Mouse (Mus musculus) limb, embryonic 12.5 days (tissue): ENCODE results near the gene Mllt1. TPM values are rescaled to one million over a fixed set of nuclear protein-coding genes. Genes with fewer than 3 reads are reported as not detected.
"Not testable (repeated sequence)": the region's sequence is repeated elsewhere in the genome, so short reads cannot be mapped to it uniquely, and the experiment has no call there.

Experiments
- ATAC-seq: fragments of 200-750 bp; cut with Nextera tagmentation; 2 replicates; pipeline ENCODE4 v1.8.0; 2017; ENCODE audit warnings: low read depth, moderate TSS enrichment; ENCODE audit not compliant: insufficient number of reproducible peaks, insufficient read depth, low FRiP score, low TSS enrichment
- H3K27ac ChIP-seq: fragments of 300-500 bp; sonication (generic); 2 replicates; pipeline ENCODE4 v1.5.1; 2016; ENCODE audit warnings: mild to moderate bottlenecking, moderate library complexity
- H3K27me3 ChIP-seq: fragments of 300-500 bp; sonication (generic); 2 replicates; pipeline ENCODE4 v1.6.1; 2016; ENCODE audit warnings: mild to moderate bottlenecking, moderate library complexity
- H3K36me3 ChIP-seq: fragments of 300-500 bp; sonication (generic); 2 replicates; pipeline ENCODE4 v1.6.1; 2016; ENCODE audit warnings: mild to moderate bottlenecking, moderate library complexity
- H3K4me1 ChIP-seq: fragments of 300-500 bp; sonication (generic); replicated peaks from 2 replicates; pipeline ENCODE4 v1.6.1; 2016
- H3K4me2 ChIP-seq: fragments of 300-500 bp; sonication (generic); 2 replicates; pipeline ENCODE4 v1.6.1; 2016; ENCODE audit warnings: mild to moderate bottlenecking, moderate library complexity
- H3K4me3 ChIP-seq: fragments of 300-500 bp; sonication (generic); replicated peaks from 2 replicates; pipeline ENCODE4 v1.5.1; 2016; ENCODE audit warnings: mild to moderate bottlenecking
- H3K9ac ChIP-seq: fragments of 300-500 bp; sonication (generic); replicated peaks from 2 replicates; pipeline ENCODE4 v1.6.1; 2016; ENCODE audit warnings: mild to moderate bottlenecking, moderate library complexity
- H3K9me3 ChIP-seq: fragments of 300-500 bp; sonication (generic); 2 replicates; pipeline ENCODE4 v1.6.1; 2016; ENCODE audit warnings: mild to moderate bottlenecking, moderate library complexity
- WGBS: fragments of 180-500 bp; shearing (Covaris S2); methylation state at CpG from one replicate; pipeline ENCODE4 v1.1.7; 2016; 5-methylcytosine and 5-hydroxymethylcytosine counted together
- polyA plus RNA-seq: library from polyadenylated mRNA; unstranded; fragments of >200 nt; fragmentation: Nextera tagmentation; extraction: Ambion mirVana; gene quantifications from 2 replicates; pipeline ENCODE4 v1.2.1, GENCODE M21; 2016

Mllt1 gene
- polyA plus RNA-seq, 1 experiment from 2014 or later = 93.0 TPM

GRCm38 (mm10) chr17:56934545-56935330, 477 bp downstream of the Mllt1 start:
- Histone ChIP-seq H3K9me3 (0 out of 2 replicates have a peak, but pooled peaks cover 2% of the 10 kb centered on the region), H3K9ac (peak overlapping the region; percentile 97), H3K4me3 (peak overlapping the region; percentile 94), H3K27me3 (no peaks in the 10 kb centered on the region), H3K36me3 (peaks cover 13% of the 10 kb centered on the region; the same call in 1 of the 2 replicates), H3K4me1 (peaks cover 26% of the 10 kb centered on the region), H3K27ac (peak overlapping the region; percentile 83), H3K4me2 (peak overlapping the region; percentile 91)
- under 1% methylated on average over 42 of the region's 45 CpGs for WGBS
- peak; percentile 58 for ATAC-seq

GRCm38 (mm10) chr17:56933395-56933794, 1.8 kb downstream of the Mllt1 start:
- H3K36me3 ChIP-seq = peaks cover 13% of the 10 kb centered on the region; the same call in 1 of the 2 replicates
- no peak overlapping the region for H3K27ac ChIP-seq
- peak overlapping the region; percentile 94; the same call in 1 of the 2 replicates for H3K4me3 ChIP-seq
- 86% methylated on average over 2 of the region's 2 CpGs for WGBS
- H3K4me2 ChIP-seq = peak overlapping the region; percentile 91
- peaks cover 26% of the 10 kb centered on the region for H3K4me1 ChIP-seq
- no peak for ATAC-seq
- H3K27me3 ChIP-seq = no peaks in the 10 kb centered on the region
- 0 out of 2 replicates have a peak, but pooled peaks cover 2% of the 10 kb centered on the region for H3K9me3 ChIP-seq
- H3K9ac ChIP-seq = peak overlapping the region; percentile 97; the same call in 1 of the 2 replicates

GRCm38 (mm10) chr17:56930026-56930425, 5.2 kb downstream of the Mllt1 start:
- 88% methylated on average over 8 of the region's 8 CpGs for WGBS
- ATAC-seq = no peak
- H3K4me1 ChIP-seq = peaks cover 26% of the 10 kb centered on the region
- H3K4me3 ChIP-seq = no peak overlapping the region
- H3K9me3 ChIP-seq = no peaks in the 10 kb centered on the region
- peaks cover 38% of the 10 kb centered on the region for H3K36me3 ChIP-seq
- no peaks in the 10 kb centered on the region for H3K27me3 ChIP-seq
- no peak overlapping the region for H3K4me2 ChIP-seq
- H3K27ac ChIP-seq = no peak overlapping the region
- H3K9ac ChIP-seq = no peak overlapping the region

- Histone ChIP-seq H3K9me3 (no peaks in the 10 kb centered on the region), H3K9ac (no peak overlapping the region), H3K27me3 (no peaks in the 10 kb centered on the region), H3K27ac (no peak overlapping the region), H3K4me3 (no peak overlapping the region), H3K4me1 (peaks cover 25% of the 10 kb centered on the region), H3K36me3 (peaks cover 43% of the 10 kb centered on the region), H3K4me2 (no peak overlapping the region)
- 79% methylated on average over 1 of the region's 1 CpGs for WGBS
- ATAC-seq = no peak
Measured at GRCm38 (mm10) chr17:56929530-56929929, 5.7 kb downstream of the Mllt1 start.

GRCm38 (mm10) chr17:56929101-56929500, 6.1 kb downstream of the Mllt1 start:
- Histone ChIP-seq H3K9ac (no peak overlapping the region), H3K27ac (no peak overlapping the region), H3K27me3 (no peaks in the 10 kb centered on the region), H3K4me2 (no peak overlapping the region), H3K36me3 (peaks cover 47% of the 10 kb centered on the region), H3K4me1 (peaks cover 21% of the 10 kb centered on the region), H3K4me3 (no peak overlapping the region), H3K9me3 (no peaks in the 10 kb centered on the region)
- ATAC-seq = no peak

GRCm38 (mm10) chr17:56925998-56926397, 9.2 kb downstream of the Mllt1 start:
- Histone ChIP-seq H3K9ac (no peak overlapping the region), H3K4me1 (0 out of 2 replicates have a peak, but pooled peaks cover 5% of the 10 kb centered on the region), H3K27ac (no peak overlapping the region), H3K9me3 (no peaks in the 10 kb centered on the region), H3K36me3 (peaks cover 63% of the 10 kb centered on the region), H3K27me3 (no peaks in the 10 kb centered on the region), H3K4me2 (no peak overlapping the region), H3K4me3 (no peak overlapping the region)
- no peak for ATAC-seq
- WGBS = 94% methylated on average over 2 of the region's 2 CpGs

- Histone ChIP-seq H3K27ac (no peak overlapping the region), H3K9ac (no peak overlapping the region), H3K4me3 (no peak overlapping the region), H3K4me2 (no peak overlapping the region), H3K27me3 (no peaks in the 10 kb centered on the region), H3K36me3 (peaks cover 96% of the 10 kb centered on the region), H3K9me3 (no peaks in the 10 kb centered on the region), H3K4me1 (no peaks in the 10 kb centered on the region)
- ATAC-seq = no peak
- 92% methylated on average over 3 of the region's 3 CpGs for WGBS
Measured at GRCm38 (mm10) chr17:56919725-56920124, 15.5 kb downstream of the Mllt1 start.

- Histone ChIP-seq H3K4me2 (no peak overlapping the region), H3K4me3 (no peak overlapping the region), H3K27me3 (no peaks in the 10 kb centered on the region), H3K4me1 (no peaks in the 10 kb centered on the region), H3K9me3 (no peaks in the 10 kb centered on the region), H3K27ac (no peak overlapping the region), H3K36me3 (peaks cover 98% of the 10 kb centered on the region), H3K9ac (no peak overlapping the region)
- WGBS = 96% methylated on average over 2 of the region's 2 CpGs
- no peak for ATAC-seq
Measured at GRCm38 (mm10) chr17:56917166-56917565, 18.0 kb downstream of the Mllt1 start.

GRCm38 (mm10) chr17:56913444-56913843, 21.8 kb downstream of the Mllt1 start:
- H3K4me2 ChIP-seq = no peak overlapping the region
- H3K9ac ChIP-seq = no peak overlapping the region
- ATAC-seq = no peak
- H3K9me3 ChIP-seq = no peaks in the 10 kb centered on the region
- H3K36me3 ChIP-seq = peaks cover 98% of the 10 kb centered on the region
- no peaks in the 10 kb centered on the region for H3K27me3 ChIP-seq
- H3K27ac ChIP-seq = no peak overlapping the region
- no peak overlapping the region for H3K4me3 ChIP-seq
- no peaks in the 10 kb centered on the region for H3K4me1 ChIP-seq

- no peak overlapping the region for H3K27ac ChIP-seq
- 90% methylated on average over 3 of the region's 3 CpGs for WGBS
- H3K27me3 ChIP-seq = no peaks in the 10 kb centered on the region
- no peak overlapping the region for H3K9ac ChIP-seq
- H3K4me1 ChIP-seq = no peaks in the 10 kb centered on the region
- no peak overlapping the region for H3K4me2 ChIP-seq
- H3K4me3 ChIP-seq = no peak overlapping the region
- H3K36me3 ChIP-seq = peaks cover 98% of the 10 kb centered on the region
- no peaks in the 10 kb centered on the region for H3K9me3 ChIP-seq
- ATAC-seq = no peak
Measured at GRCm38 (mm10) chr17:56913023-56913422, 22.2 kb downstream of the Mllt1 start.

GRCm38 (mm10) chr17:56909764-56910163, 25.5 kb downstream of the Mllt1 start:
- not testable (repeated sequence) for H3K4me3 ChIP-seq, H3K9me3 ChIP-seq, H3K4me1 ChIP-seq, ATAC-seq, H3K4me2 ChIP-seq, H3K9ac ChIP-seq, H3K27me3 ChIP-seq, H3K27ac ChIP-seq
- H3K36me3 ChIP-seq = peaks cover 100% of the 10 kb centered on the region
- 94% methylated on average over 2 of the region's 2 CpGs for WGBS

GRCm38 (mm10) chr17:56907887-56908286, 27.3 kb downstream of the Mllt1 start:
- no peak overlapping the region for H3K4me3 ChIP-seq
- ATAC-seq = no peak
- no peak overlapping the region for H3K9ac ChIP-seq
- H3K9me3 ChIP-seq = no peaks in the 10 kb centered on the region
- no peaks in the 10 kb centered on the region for H3K27me3 ChIP-seq
- no peak overlapping the region for H3K27ac ChIP-seq
- 83% methylated on average over 9 of the region's 9 CpGs for WGBS
- peaks cover 99% of the 10 kb centered on the region for H3K36me3 ChIP-seq
- H3K4me2 ChIP-seq = no peak overlapping the region
- H3K4me1 ChIP-seq = no peaks in the 10 kb centered on the region
